ENCODE assay signal across 7 mouse cellular contexts in genomic region chr10:110744686-110745639, GRCm38 (mm10). TPM values are rescaled to one million over a fixed set of nuclear protein-coding genes. Genes with fewer than 3 reads are reported as not detected.
DNase-seq lines count a peak whose midpoint lies in the region; ATAC-seq lines count a peak whose summit lies in the region.

E2f7 (plus strand) TSS chr10:110745439.

- no peaks in the 10 kb centered on the region for H3K27me3 ChIP-seq in embryonic facial prominence, embryonic 10.5 days (replicated peaks; ENCODE audit: low read depth, poor library complexity, severe bottlenecking)
- H3K27me3 ChIP-seq in limb, embryonic 13.5 days: no peaks in the 10 kb centered on the region
- H3K27me3 ChIP-seq in midbrain, embryonic 16.5 days (ENCODE audit: control insufficient read depth, insufficient read depth, low read depth, low read length): no peaks in the 10 kb centered on the region

- peak; percentile 97 for ATAC-seq in limb, embryonic 13.5 days (ENCODE audit: low FRiP score, low read depth)
- ATAC-seq in midbrain, embryonic 16.5 days: peak; percentile 98

- H3K27ac ChIP-seq in embryonic facial prominence, embryonic 10.5 days (replicated peaks): peak within 1 kb of the TSS; percentile 93
- H3K27ac ChIP-seq in limb, embryonic 13.5 days: peak within 1 kb of the TSS; percentile 61; the same call in 1 of the 2 replicates
- peak within 1 kb of the TSS; percentile 85 for H3K27ac ChIP-seq in midbrain, embryonic 16.5 days (ENCODE audit: low read length)

- peak within 1 kb of the TSS; percentile 94 for H3K4me2 ChIP-seq in limb, embryonic 13.5 days (replicated peaks)
- peak within 1 kb of the TSS; percentile 88 for H3K4me2 ChIP-seq in midbrain, embryonic 16.5 days (ENCODE audit: low read length)

- peak within 1 kb of the TSS; percentile 94 for H3K4me3 ChIP-seq in embryonic facial prominence, embryonic 10.5 days
- H3K4me3 ChIP-seq in limb, embryonic 13.5 days: peak within 1 kb of the TSS; percentile 87
- peak within 1 kb of the TSS; percentile 79 for H3K4me3 ChIP-seq in midbrain, embryonic 16.5 days (ENCODE audit: low read depth, low read length)

- no peaks in the 10 kb centered on the region for H3K9me3 ChIP-seq in embryonic facial prominence, embryonic 10.5 days
- H3K9me3 ChIP-seq in limb, embryonic 13.5 days: no peaks in the 10 kb centered on the region
- H3K9me3 ChIP-seq in midbrain, embryonic 16.5 days (replicated peaks; ENCODE audit: control insufficient read depth, low read length, poor library complexity, severe bottlenecking): no peaks in the 10 kb centered on the region

- WGBS in embryonic facial prominence, embryonic 10.5 days: under 1% methylated on average over 98 of the region's 98 CpGs
- under 1% methylated on average over 97 of the region's 98 CpGs for WGBS in limb, embryonic 13.5 days
- 1% methylated on average over 66 of the region's 98 CpGs for WGBS in midbrain, embryonic 16.5 days

- peaks cover 27% of the 10 kb centered on the region for H3K36me3 ChIP-seq in embryonic facial prominence, embryonic 10.5 days (replicated peaks)
- peaks cover 22% of the 10 kb centered on the region for H3K36me3 ChIP-seq in limb, embryonic 13.5 days
- no peaks in the 10 kb centered on the region for H3K36me3 ChIP-seq in midbrain, embryonic 16.5 days (ENCODE audit: control insufficient read depth, insufficient read depth, low read length)

- peaks cover 26% of the 10 kb centered on the region for H3K4me1 ChIP-seq in embryonic facial prominence, embryonic 10.5 days
- H3K4me1 ChIP-seq in limb, embryonic 13.5 days: peaks cover 18% of the 10 kb centered on the region
- H3K4me1 ChIP-seq in midbrain, embryonic 16.5 days (ENCODE audit: control insufficient read depth, insufficient read depth, low read length): peaks cover 10% of the 10 kb centered on the region

- peak within 1 kb of the TSS; percentile 86 for H3K9ac ChIP-seq in limb, embryonic 13.5 days
- H3K9ac ChIP-seq in midbrain, embryonic 16.5 days (ENCODE audit: low read depth, low read length): peak within 1 kb of the TSS; percentile 87

- DNase-seq in adrenal gland, postnatal 14 days: peak; percentile 94
- DNase-seq in embryonic facial prominence, embryonic 10.5 days (ENCODE audit: low spot score): peak; percentile 96
- DNase-seq in heart, adult 11 months: peak; percentile 99
- DNase-seq in kidney, adult 18-20 months: peak; percentile 89
- DNase-seq in spleen, postnatal 10 days (ENCODE audit: low spot score in 2 of 2): peak; percentile 87 to 93

RNA-seq across cellular contexts. Expression of gene E2f7, which starts in this region (rescaled TPM):
- 5.5 and 6.9 TPM in 2 replicates for total RNA-seq in adrenal gland, postnatal 14 days (2021)
- 41.9 and 42.4 TPM in 2 replicates for polyA plus RNA-seq in embryonic facial prominence, embryonic 10.5 days (2016; fragmentation: Nextera tagmentation; extraction: Ambion mirVana)
- polyA plus RNA-seq in limb, embryonic 13.5 days (2015; fragmentation: Nextera tagmentation; extraction: Ambion mirVana): 24.6 and 26.2 TPM in 2 replicates
- 4.3 and 4.8 TPM in 2 replicates for polyA plus RNA-seq in midbrain, embryonic 16.5 days (2015; fragmentation: Nextera tagmentation; extraction: Ambion mirVana)

Comparison
In these comparisons a context has a peak if more than half of its experiments do, and no peak if none do; other contexts are left out.
1. Peak in every context shown above with its lines: DNase-seq, ATAC-seq, H3K4me3 ChIP-seq and H3K27ac ChIP-seq.